Mouse (Mus musculus): ENCODE measurements around the gene Hdac10. TPM values are rescaled to one million over a fixed set of nuclear protein-coding genes. Genes with fewer than 3 reads are reported as not detected.

The Hdac10 gene
- polyA plus RNA-seq, 1 experiment from 2014 or later = 14.2 TPM

Small RNA genes within 50 kb of the gene (microRNA-seq; reads per million reads assigned to microRNA genes)
- gene Mir7118 (ENCODE audit: insufficient number of aligned reads) = not detected

Other genes starting within 250 kb of the Hdac10 start
- 0.08 TPM in 1 of 2 replicates, not detected in the other for gene Ttll8, start 174.3 kb downstream of the Hdac10 start, polyA plus RNA-seq (2014; fragmentation: Nextera tagmentation; extraction: Ambion mirVana)
- 12.5 TPM in 2 replicates for gene Mlc1, start 149.7 kb downstream of the Hdac10 start, polyA plus RNA-seq (2014; fragmentation: Nextera tagmentation; extraction: Ambion mirVana)
- not detected in 2 replicates for gene Mov10l1, start 145.8 kb downstream of the Hdac10 start, polyA plus RNA-seq (2014; fragmentation: Nextera tagmentation; extraction: Ambion mirVana)
- 0.71 and 0.83 TPM in 2 replicates for gene Panx2, start 69.0 kb downstream of the Hdac10 start, polyA plus RNA-seq (2014; fragmentation: Nextera tagmentation; extraction: Ambion mirVana)
- gene Trabd, start 53.6 kb downstream of the Hdac10 start, polyA plus RNA-seq (2014; fragmentation: Nextera tagmentation; extraction: Ambion mirVana) = 55.8 and 61.0 TPM in 2 replicates
- 22.6 and 25.1 TPM in 2 replicates for gene Selenoo, start 39.6 kb downstream of the Hdac10 start, polyA plus RNA-seq (2014; fragmentation: Nextera tagmentation; extraction: Ambion mirVana)
- 24.2 and 26.0 TPM in 2 replicates for gene Tubgcp6, start 5.6 kb downstream of the Hdac10 start, polyA plus RNA-seq (2014; fragmentation: Nextera tagmentation; extraction: Ambion mirVana)
- gene Mapk12, start 12.0 kb upstream of the Hdac10 start, polyA plus RNA-seq (2014; fragmentation: Nextera tagmentation; extraction: Ambion mirVana) = 26.9 and 29.8 TPM in 2 replicates
- gene Mapk11, start 20.9 kb upstream of the Hdac10 start, polyA plus RNA-seq (2014; fragmentation: Nextera tagmentation; extraction: Ambion mirVana) = 43.2 and 47.6 TPM in 2 replicates
- 162 and 176 TPM in 2 replicates for gene Plxnb2, start 52.1 kb upstream of the Hdac10 start, polyA plus RNA-seq (2014; fragmentation: Nextera tagmentation; extraction: Ambion mirVana)
- 26.7 and 27.5 TPM in 2 replicates for gene Dennd6b, start 67.8 kb upstream of the Hdac10 start, polyA plus RNA-seq (2014; fragmentation: Nextera tagmentation; extraction: Ambion mirVana)
- gene Ppp6r2, start 82.9 kb upstream of the Hdac10 start, polyA plus RNA-seq (2014; fragmentation: Nextera tagmentation; extraction: Ambion mirVana) = 45.1 and 49.2 TPM in 2 replicates
- gene Sbf1, start 186.6 kb upstream of the Hdac10 start, polyA plus RNA-seq (2014; fragmentation: Nextera tagmentation; extraction: Ambion mirVana) = 76.5 and 87.8 TPM in 2 replicates
- 0.15 TPM in 1 of 2 replicates, not detected in the other for gene Adm2, start 194.0 kb upstream of the Hdac10 start, polyA plus RNA-seq (2014; fragmentation: Nextera tagmentation; extraction: Ambion mirVana)
- gene Miox, start 205.7 kb upstream of the Hdac10 start, polyA plus RNA-seq (2014; fragmentation: Nextera tagmentation; extraction: Ambion mirVana) = not detected in 2 replicates
- 43.7 and 47.3 TPM in 2 replicates for gene Lmf2, start 227.0 kb upstream of the Hdac10 start, polyA plus RNA-seq (2014; fragmentation: Nextera tagmentation; extraction: Ambion mirVana)
- gene Ncaph2, start 227.0 kb upstream of the Hdac10 start, polyA plus RNA-seq (2014; fragmentation: Nextera tagmentation; extraction: Ambion mirVana) = 191 and 203 TPM in 2 replicates
- gene Sco2, start 245.1 kb upstream of the Hdac10 start, polyA plus RNA-seq (2014; fragmentation: Nextera tagmentation; extraction: Ambion mirVana) = 5.1 and 5.7 TPM in 2 replicates
- 0.80 and 1.3 TPM in 2 replicates for gene Tymp, start 248.3 kb upstream of the Hdac10 start, polyA plus RNA-seq (2014; fragmentation: Nextera tagmentation; extraction: Ambion mirVana)

Data from forebrain, embryonic 11.5 days (tissue).